Mouse (Mus musculus) urinary bladder, postnatal 4 days (tissue): ENCODE measurements around the gene Nav2.

Source experiments
- DNase-seq, 2 experiments: peaks; one replicate each; pipeline ENCODE4 v3.0.0; 2021 to 2022; ENCODE audit warnings: low spot score in 2 of 2

Gene Nav2

GRCm38 (mm10) chr7:49357441-49358165 lies 449.1 kb downstream of the Nav2 start:
- DNase-seq, result no peak

GRCm38 (mm10) chr7:49359120-49359519 lies 450.6 kb downstream of the Nav2 start:
- DNase-seq, result no peak

- no peak for DNase-seq
Observed at GRCm38 (mm10) chr7:49360597-49360996, 452.1 kb downstream of the Nav2 start.

GRCm38 (mm10) chr7:49361465-49362090 lies 453.1 kb downstream of the Nav2 start:
- no peak for DNase-seq

GRCm38 (mm10) chr7:49364486-49365162 lies 456.1 kb downstream of the Nav2 start:
- DNase-seq, result no peak

GRCm38 (mm10) chr7:49368590-49368989 lies 460.1 kb downstream of the Nav2 start:
- DNase-seq, result no peak

GRCm38 (mm10) chr7:49369006-49369405 lies 460.5 kb downstream of the Nav2 start:
- no peak for DNase-seq

GRCm38 (mm10) chr7:49369809-49370473 lies 461.4 kb downstream of the Nav2 start:
- DNase-seq, result no peak

- DNase-seq, result no peak
Observed at GRCm38 (mm10) chr7:49371345-49371744, 462.8 kb downstream of the Nav2 start.

GRCm38 (mm10) chr7:49371972-49372371 lies 463.5 kb downstream of the Nav2 start:
- DNase-seq, result no peak

GRCm38 (mm10) chr7:49373173-49373572 lies 464.7 kb downstream of the Nav2 start:
- no peak for DNase-seq

- DNase-seq, result no peak
Observed at GRCm38 (mm10) chr7:49373661-49374060, 465.1 kb downstream of the Nav2 start.

GRCm38 (mm10) chr7:49375499-49375974 lies 467.0 kb downstream of the Nav2 start:
- no peak for DNase-seq

- no peak for DNase-seq
Observed at GRCm38 (mm10) chr7:49378608-49379007, 470.1 kb downstream of the Nav2 start.

- no peak for DNase-seq
Observed at GRCm38 (mm10) chr7:49380940-49381339, 472.4 kb downstream of the Nav2 start.

GRCm38 (mm10) chr7:49382884-49383283 lies 474.4 kb downstream of the Nav2 start:
- no peak for DNase-seq

GRCm38 (mm10) chr7:49388137-49388536 lies 479.6 kb downstream of the Nav2 start:
- no peak for DNase-seq

GRCm38 (mm10) chr7:49390312-49390711 lies 481.8 kb downstream of the Nav2 start:
- DNase-seq, result no peak

- no peak for DNase-seq
Observed at GRCm38 (mm10) chr7:49390829-49391228, 482.3 kb downstream of the Nav2 start.

- no peak for DNase-seq
Observed at GRCm38 (mm10) chr7:49392180-49392579, 483.7 kb downstream of the Nav2 start.

- DNase-seq, result no peak
Observed at GRCm38 (mm10) chr7:49392834-49393233, 484.3 kb downstream of the Nav2 start.

- DNase-seq, result no peak
Observed at GRCm38 (mm10) chr7:49393857-49394256, 485.3 kb downstream of the Nav2 start.
